Mouse (Mus musculus) telencephalon, adult 2 months (tissue): Measurements from ENCODE around the gene Olfr71.

Source experiments
- DNase-seq: peaks from one replicate; pipeline ENCODE4 v3.0.0-alpha.2; 2011; ENCODE audit warnings: low read depth, low spot score

Gene Olfr71

GRCm38 (mm10) chr4:43656339-43657109, 53.5 kb downstream of the Olfr71 start, which contains the start of gene Hint2:
TSS of gene Hint2 (minus strand) at chr4:43656466.
- peak; percentile 99 for DNase-seq

GRCm38 (mm10) chr4:43655656-43656338, 54.3 kb downstream of the Olfr71 start:
- DNase-seq: no peak
